Mouse (Mus musculus): ENCODE data around the gene Ccm2.
"Not testable (repeated sequence)": the region's sequence is repeated elsewhere in the genome, so short reads cannot be mapped to it uniquely, and the experiment has no call there.

The Ccm2 gene

GRCm38 (mm10) chr11:6546205-6547013 lies at the start of gene Ccm2:
Ccm2 (plus strand) TSS chr11:6546887.
- DNase-seq (ENCODE audit: low spot score) = peak; percentile 87

GRCm38 (mm10) chr11:6497311-6497948 lies 49.3 kb upstream of the Ccm2 start:
- no peak for DNase-seq (ENCODE audit: low spot score)

GRCm38 (mm10) chr11:6502506-6502905 lies 44.2 kb upstream of the Ccm2 start:
- no peak for DNase-seq (ENCODE audit: low spot score)

- no peak for DNase-seq (ENCODE audit: low spot score)
These were observed 42.5 kb upstream of the Ccm2 start for GRCm38 (mm10) chr11:6504226-6504625.

- no peak for DNase-seq (ENCODE audit: low spot score)
These were observed 42.0 kb upstream of the Ccm2 start for GRCm38 (mm10) chr11:6504689-6505088.

GRCm38 (mm10) chr11:6506516-6506915 lies 40.2 kb upstream of the Ccm2 start:
- DNase-seq (ENCODE audit: low spot score) = no peak

- DNase-seq (ENCODE audit: low spot score) = no peak
These were observed 38.3 kb upstream of the Ccm2 start for GRCm38 (mm10) chr11:6508269-6508876.

- DNase-seq (ENCODE audit: low spot score) = no peak
These were observed 31.9 kb upstream of the Ccm2 start for GRCm38 (mm10) chr11:6514837-6515236.

GRCm38 (mm10) chr11:6519491-6520033 lies 27.1 kb upstream of the Ccm2 start:
- no peak for DNase-seq (ENCODE audit: low spot score)

GRCm38 (mm10) chr11:6520507-6521173 lies 26.0 kb upstream of the Ccm2 start, which contains the start of gene Myo1g:
Myo1g (minus strand) TSS chr11:6520965.
- no peak for DNase-seq (ENCODE audit: low spot score)

- DNase-seq (ENCODE audit: low spot score) = no peak
These were observed 23.7 kb upstream of the Ccm2 start for GRCm38 (mm10) chr11:6522782-6523525.

GRCm38 (mm10) chr11:6523662-6524088 lies 23.0 kb upstream of the Ccm2 start:
- DNase-seq (ENCODE audit: low spot score) = no peak

- DNase-seq (ENCODE audit: low spot score) = no peak
These were observed 22.4 kb upstream of the Ccm2 start for GRCm38 (mm10) chr11:6524165-6524879.

- no peak for DNase-seq (ENCODE audit: low spot score)
These were observed 21.8 kb upstream of the Ccm2 start for GRCm38 (mm10) chr11:6524880-6525238.

GRCm38 (mm10) chr11:6525241-6525640 lies 21.4 kb upstream of the Ccm2 start:
- DNase-seq (ENCODE audit: low spot score) = no peak

GRCm38 (mm10) chr11:6526526-6527255 lies 20.0 kb upstream of the Ccm2 start:
- DNase-seq (ENCODE audit: low spot score) = not testable (repeated sequence)

GRCm38 (mm10) chr11:6527256-6528185 lies 19.2 kb upstream of the Ccm2 start:
- DNase-seq (ENCODE audit: low spot score) = no peak

- peak; percentile 92 for DNase-seq (ENCODE audit: low spot score)
These were observed 18.3 kb upstream of the Ccm2 start for GRCm38 (mm10) chr11:6528186-6529006.

Data from urinary bladder, postnatal 10 days (tissue).